ENCODE assay signal across 8 mouse cellular contexts in genomic region chr16:31199591-31199925, GRCm38 (mm10). TPM values are rescaled to one million over a fixed set of nuclear protein-coding genes. Genes with fewer than 3 reads are reported as not detected.
DNase-seq lines count a peak whose midpoint lies in the region; ATAC-seq lines count a peak whose summit lies in the region.

No protein-coding gene starts in this region.

- H3K9ac ChIP-seq in forebrain, embryonic 13.5 days = peak overlapping the region; percentile 94

- H3K27me3 ChIP-seq in forebrain, embryonic 13.5 days = no peaks in the 10 kb centered on the region
- no peaks in the 10 kb centered on the region for H3K27me3 ChIP-seq in midbrain, embryonic 10.5 days (ENCODE audit: low read depth, poor library complexity, severe bottlenecking)
- H3K27me3 ChIP-seq in splenic B cell, adult 2 months (ENCODE audit: control insufficient read depth, insufficient read depth, low read length, poor library complexity, severe bottlenecking) = no peaks in the 10 kb centered on the region

- DNase-seq in 416B (ENCODE audit: low read depth) (peak; percentile 56), NIH3T3 (ENCODE audit: low read depth) (peak; percentile 79)
- peak; percentile 58 to 60 for DNase-seq in heart, postnatal 14 days
- DNase-seq in left cerebral cortex, postnatal 10 days (ENCODE audit: extremely low spot score in 1 of 2, low spot score in 2 of 2) = peak; percentile 47 to 59
- DNase-seq in midbrain, embryonic 10.5 days (ENCODE audit: low spot score) = peak; percentile 41
- DNase-seq in splenic B cell, adult 2 months (ENCODE audit: low read depth, low spot score) = peak; percentile 44

- H3K4me1 ChIP-seq in forebrain, embryonic 13.5 days = peaks cover 22% of the 10 kb centered on the region
- peaks cover 32% of the 10 kb centered on the region for H3K4me1 ChIP-seq in midbrain, embryonic 10.5 days

- ATAC-seq in forebrain, embryonic 13.5 days = no peak
- no peak for ATAC-seq in megakaryocyte progenitor cell, adult 5-6 weeks (replicated peaks; ENCODE audit: poor library complexity)

- intact Hi-C loops in heart, postnatal 14 days (cut with DNase I) = no loop called here
- intact Hi-C loops in left cerebral cortex, postnatal 10 days (cut with DNase I) = no loop called here

- whole genome bisulfite sequencing in forebrain, embryonic 13.5 days = 3% methylated on average over 14 of the region's 14 CpGs
- WGBS in midbrain, embryonic 10.5 days = 9% methylated on average over 14 of the region's 14 CpGs

- peak overlapping the region; percentile 97 for H3K4me3 ChIP-seq in forebrain, embryonic 13.5 days
- H3K4me3 ChIP-seq in midbrain, embryonic 10.5 days = peak overlapping the region; percentile 87

- no peaks in the 10 kb centered on the region for H3K9me3 ChIP-seq in forebrain, embryonic 13.5 days (replicated peaks)
- no peaks in the 10 kb centered on the region for H3K9me3 ChIP-seq in midbrain, embryonic 10.5 days (replicated peaks)

- peak overlapping the region; percentile 95; the same call in 1 of the 2 replicates for H3K27ac ChIP-seq in forebrain, embryonic 13.5 days
- peak overlapping the region; percentile 91 for H3K27ac ChIP-seq in midbrain, embryonic 10.5 days (replicated peaks)

- H3K36me3 ChIP-seq in forebrain, embryonic 13.5 days (ENCODE audit: poor library complexity, severe bottlenecking) = no peaks in the 10 kb centered on the region
- H3K36me3 ChIP-seq in midbrain, embryonic 10.5 days = no peaks in the 10 kb centered on the region
- no peaks in the 10 kb centered on the region for H3K36me3 ChIP-seq in splenic B cell, adult 2 months (ENCODE audit: control insufficient read depth, insufficient read depth, low read length, poor library complexity, severe bottlenecking)

- H3K4me2 ChIP-seq in forebrain, embryonic 13.5 days = peak overlapping the region; percentile 83

RNA-seq across cellular contexts. Expression of gene Acap2, which starts 1.5 kb away (rescaled TPM):
- 13.9 and 14.9 TPM in 2 replicates for polyA plus RNA-seq in forebrain, embryonic 13.5 days (2015; fragmentation: Nextera tagmentation; extraction: Ambion mirVana)
- 10 to 100 TPM; 27.4 to 29.3 TPM for total RNA-seq in heart, postnatal 14 days (2021)
- total RNA-seq in left cerebral cortex, postnatal 10 days (2021) = 10 to 100 TPM; 74.9 to 80.1 TPM
- 16.9 and 19.2 TPM in 2 replicates for polyA plus RNA-seq in midbrain, embryonic 10.5 days (2016; fragmentation: Nextera tagmentation; extraction: Ambion mirVana)
- total RNA-seq in megakaryocyte progenitor cell, adult 5-6 weeks (2015) = 30.1 and 30.7 TPM in 2 replicates
- 39.4 and 46.9 TPM in 2 replicates for total RNA-seq in megakaryocyte progenitor cell, adult 5-6 weeks (2017)
